Mouse (Mus musculus): ENCODE data around the gene Gnas. TPM values are rescaled to one million over a fixed set of nuclear protein-coding genes. Genes with fewer than 3 reads are reported as not detected.

Gnas gene
- total RNA-seq (2017): 226 and 282 TPM in 2 replicates

GRCm38 (mm10) chr2:174284011-174284410 is at the start of gene Gnas:
Gene Gnas (plus strand): TSS chr2:174284320.
- peak; percentile 77 for ATAC-seq (replicated peaks; ENCODE audit: low read depth, poor library complexity, severe bottlenecking)

- 0 out of 2 replicates have a peak, but pooled peaks have one; percentile 32 for ATAC-seq (replicated peaks; ENCODE audit: low read depth, poor library complexity, severe bottlenecking)
Measured at GRCm38 (mm10) chr2:174242431-174242830, 41.7 kb upstream of the Gnas start.

- no peak for ATAC-seq (replicated peaks; ENCODE audit: low read depth, poor library complexity, severe bottlenecking)
Measured at GRCm38 (mm10) chr2:174251963-174252362, 32.2 kb upstream of the Gnas start.

- ATAC-seq (replicated peaks; ENCODE audit: low read depth, poor library complexity, severe bottlenecking): no peak
Measured at GRCm38 (mm10) chr2:174257312-174257711, 26.8 kb upstream of the Gnas start.

- no peak for ATAC-seq (replicated peaks; ENCODE audit: low read depth, poor library complexity, severe bottlenecking)
Measured at GRCm38 (mm10) chr2:174260004-174260403, 24.1 kb upstream of the Gnas start.

GRCm38 (mm10) chr2:174260908-174261800 is 23.0 kb upstream of the Gnas start:
- ATAC-seq (replicated peaks; ENCODE audit: low read depth, poor library complexity, severe bottlenecking): no peak

- no peak for ATAC-seq (replicated peaks; ENCODE audit: low read depth, poor library complexity, severe bottlenecking)
Measured at GRCm38 (mm10) chr2:174261801-174262200, 22.3 kb upstream of the Gnas start.

- ATAC-seq (replicated peaks; ENCODE audit: low read depth, poor library complexity, severe bottlenecking): no peak
Measured at GRCm38 (mm10) chr2:174263110-174263815, 20.9 kb upstream of the Gnas start.

- ATAC-seq (replicated peaks; ENCODE audit: low read depth, poor library complexity, severe bottlenecking): no peak
Measured at GRCm38 (mm10) chr2:174264248-174264647, 19.9 kb upstream of the Gnas start.

GRCm38 (mm10) chr2:174270416-174270815 is 13.7 kb upstream of the Gnas start:
- ATAC-seq (replicated peaks; ENCODE audit: low read depth, poor library complexity, severe bottlenecking): no peak

GRCm38 (mm10) chr2:174271459-174271858 is 12.7 kb upstream of the Gnas start:
- ATAC-seq (replicated peaks; ENCODE audit: low read depth, poor library complexity, severe bottlenecking): no peak

- no peak for ATAC-seq (replicated peaks; ENCODE audit: low read depth, poor library complexity, severe bottlenecking)
Measured at GRCm38 (mm10) chr2:174273131-174273530, 11.0 kb upstream of the Gnas start.

GRCm38 (mm10) chr2:174273961-174274360 is 10.2 kb upstream of the Gnas start:
- ATAC-seq (replicated peaks; ENCODE audit: low read depth, poor library complexity, severe bottlenecking): no peak

GRCm38 (mm10) chr2:174279771-174280170 is 4.3 kb upstream of the Gnas start:
- ATAC-seq (replicated peaks; ENCODE audit: low read depth, poor library complexity, severe bottlenecking): no peak

GRCm38 (mm10) chr2:174283341-174283740 is 779 bp upstream of the Gnas start:
- ATAC-seq (replicated peaks; ENCODE audit: low read depth, poor library complexity, severe bottlenecking): no peak

GRCm38 (mm10) chr2:174284807-174285457 is 812 bp downstream of the Gnas start:
- no peak for ATAC-seq (replicated peaks; ENCODE audit: low read depth, poor library complexity, severe bottlenecking)

GRCm38 (mm10) chr2:174285921-174286470 is 1.9 kb downstream of the Gnas start:
- ATAC-seq (replicated peaks; ENCODE audit: low read depth, poor library complexity, severe bottlenecking): no peak

GRCm38 (mm10) chr2:174287921-174288320 is 3.8 kb downstream of the Gnas start:
- no peak for ATAC-seq (replicated peaks; ENCODE audit: low read depth, poor library complexity, severe bottlenecking)

- no peak for ATAC-seq (replicated peaks; ENCODE audit: low read depth, poor library complexity, severe bottlenecking)
Measured at GRCm38 (mm10) chr2:174288673-174289430, 4.7 kb downstream of the Gnas start.

Measured in common myeloid progenitor, adult 5-6 weeks (primary cell).